Mouse (Mus musculus): Measurements from ENCODE around the gene Pgap3.
"Not testable (repeated sequence)": the region's sequence is repeated elsewhere in the genome, so short reads cannot be mapped to it uniquely, and the experiment has no call there.

Pgap3 gene

GRCm38 (mm10) chr11:98409341-98409822, 9.1 kb upstream of the Pgap3 start:
- DNase-seq = no peak

GRCm38 (mm10) chr11:98408872-98409271, 8.6 kb upstream of the Pgap3 start:
- no peak for DNase-seq

- DNase-seq = no peak
These were observed 6.3 kb upstream of the Pgap3 start for GRCm38 (mm10) chr11:98406621-98407020.

GRCm38 (mm10) chr11:98400816-98401215, 526 bp upstream of the Pgap3 start:
- DNase-seq = no peak

GRCm38 (mm10) chr11:98397946-98398345, 2.3 kb downstream of the Pgap3 start:
- no peak for DNase-seq

GRCm38 (mm10) chr11:98395041-98395440, 5.2 kb downstream of the Pgap3 start:
- no peak for DNase-seq

GRCm38 (mm10) chr11:98394301-98394700, 6.0 kb downstream of the Pgap3 start:
- no peak for DNase-seq

GRCm38 (mm10) chr11:98393317-98393716, 7.0 kb downstream of the Pgap3 start:
- DNase-seq = no peak

- no peak for DNase-seq
These were observed 7.6 kb downstream of the Pgap3 start for GRCm38 (mm10) chr11:98392645-98393044.

- no peak for DNase-seq
These were observed 8.3 kb downstream of the Pgap3 start for GRCm38 (mm10) chr11:98392034-98392433.

- no peak for DNase-seq
These were observed 10.1 kb downstream of the Pgap3 start for GRCm38 (mm10) chr11:98390141-98390540.

- peak; percentile 67 for DNase-seq
These were observed 11.0 kb downstream of the Pgap3 start for GRCm38 (mm10) chr11:98389221-98389780.

- no peak for DNase-seq
These were observed 12.0 kb downstream of the Pgap3 start for GRCm38 (mm10) chr11:98388282-98388681.

- DNase-seq = no peak
These were observed 13.2 kb downstream of the Pgap3 start for GRCm38 (mm10) chr11:98387056-98387577.

- no peak for DNase-seq
These were observed 13.7 kb downstream of the Pgap3 start for GRCm38 (mm10) chr11:98386596-98386995.

- DNase-seq = no peak
These were observed 14.4 kb downstream of the Pgap3 start, which contains the start of gene Pnmt for GRCm38 (mm10) chr11:98385638-98386585. TSS of gene Pnmt (plus strand) at chr11:98386450.

GRCm38 (mm10) chr11:98384721-98385637, 15.3 kb downstream of the Pgap3 start:
- no peak for DNase-seq

- no peak for DNase-seq
These were observed 16.1 kb downstream of the Pgap3 start for GRCm38 (mm10) chr11:98384216-98384615.

- peak; percentile 69 for DNase-seq
These were observed 16.8 kb downstream of the Pgap3 start, which contains the start of gene Tcap for GRCm38 (mm10) chr11:98383261-98384030. TSS of gene Tcap (plus strand) at chr11:98383811.

GRCm38 (mm10) chr11:98382405-98382804, 17.9 kb downstream of the Pgap3 start:
- not testable (repeated sequence) for DNase-seq

- DNase-seq = no peak
These were observed 18.6 kb downstream of the Pgap3 start for GRCm38 (mm10) chr11:98381651-98382050.

GRCm38 (mm10) chr11:98380106-98380505, 20.2 kb downstream of the Pgap3 start:
- peak; percentile 69 for DNase-seq
